Mouse (Mus musculus) stomach, postnatal 0 days (tissue): ENCODE data around the gene Bicral.

Experiments used
- CTCF ChIP-seq: IDR thresholded peaks from 2 replicates; pipeline ENCODE4 v1.5.1; 2016; ENCODE audit warnings: antibody characterized with exemption, low read depth, mild to moderate bottlenecking, moderate library complexity
- EP300 ChIP-seq: optimal IDR thresholded peaks from 2 replicates; pipeline ENCODE3; 2016; ENCODE audit warnings: antibody characterized with exemption

GRCm38 (mm10) chr17:46751794-46752556, 106.3 kb downstream of the Bicral start, which contains the start of gene Cnpy3:
- no peak for TF ChIP-seq CTCF
- TF ChIP-seq EP300: peak; percentile 79
